Mouse (Mus musculus) common myeloid progenitor, adult 5-6 weeks (primary cell): ENCODE measurements around the gene Gsto1. TPM values are rescaled to one million over a fixed set of nuclear protein-coding genes. Genes with fewer than 3 reads are reported as not detected.
"Not testable (repeated sequence)": the region's sequence is repeated elsewhere in the genome, so short reads cannot be mapped to it uniquely, and the experiment has no call there.

Experiments used
- ATAC-seq: replicated peaks from 2 replicates; pipeline ENCODE4 v1.8.0; 2016; ENCODE audit warnings: low read depth, mild to moderate bottlenecking, moderate TSS enrichment, inconsistent platforms; ENCODE audit not compliant: poor library complexity, severe bottlenecking
- total RNA-seq: library from RNA; stranded (forward); fragments of 200-1000, 187-1606 nt; gene quantifications from 2 replicates; pipeline ENCODE4 v1.2.3, GENCODE M21; 2017

The Gsto1 gene
- total RNA-seq, result 156 and 163 TPM in 2 replicates

GRCm38 (mm10) chr19:47854796-47855783 lies at the start of gene Gsto1:
Gsto1 (plus strand) TSS chr19:47854970.
- peak; percentile 89 for ATAC-seq

GRCm38 (mm10) chr19:47812091-47812490 lies 42.7 kb upstream of the Gsto1 start:
- ATAC-seq, result no peak

GRCm38 (mm10) chr19:47814721-47815120 lies 40.0 kb upstream of the Gsto1 start:
- no peak for ATAC-seq

GRCm38 (mm10) chr19:47817692-47818091 lies 37.1 kb upstream of the Gsto1 start:
- ATAC-seq, result no peak

- peak; percentile 92 for ATAC-seq
Measured at GRCm38 (mm10) chr19:47820832-47821493, 33.8 kb upstream of the Gsto1 start.

GRCm38 (mm10) chr19:47821494-47821872 lies 33.3 kb upstream of the Gsto1 start:
- peak; percentile 72 for ATAC-seq

GRCm38 (mm10) chr19:47822143-47822796 lies 32.5 kb upstream of the Gsto1 start:
- no peak for ATAC-seq

GRCm38 (mm10) chr19:47824026-47824425 lies 30.7 kb upstream of the Gsto1 start:
- no peak for ATAC-seq

GRCm38 (mm10) chr19:47829913-47830450 lies 24.8 kb upstream of the Gsto1 start:
- ATAC-seq, result no peak

- ATAC-seq, result no peak
Measured at GRCm38 (mm10) chr19:47831111-47831510, 23.7 kb upstream of the Gsto1 start.

GRCm38 (mm10) chr19:47832316-47832715 lies 22.5 kb upstream of the Gsto1 start:
- no peak for ATAC-seq

- no peak for ATAC-seq
Measured at GRCm38 (mm10) chr19:47834614-47835013, 20.2 kb upstream of the Gsto1 start.

GRCm38 (mm10) chr19:47835776-47836175 lies 19.0 kb upstream of the Gsto1 start:
- no peak for ATAC-seq

GRCm38 (mm10) chr19:47836701-47837526 lies 17.9 kb upstream of the Gsto1 start:
- peak; percentile 98 for ATAC-seq

GRCm38 (mm10) chr19:47837527-47837901 lies 17.3 kb upstream of the Gsto1 start:
- peak; percentile 48 for ATAC-seq

GRCm38 (mm10) chr19:47841234-47841633 lies 13.5 kb upstream of the Gsto1 start:
- not testable (repeated sequence) for ATAC-seq

- no peak for ATAC-seq
Measured at GRCm38 (mm10) chr19:47849735-47850134, 5.0 kb upstream of the Gsto1 start.

GRCm38 (mm10) chr19:47852131-47852530 lies 2.6 kb upstream of the Gsto1 start:
- ATAC-seq, result not testable (repeated sequence)

- ATAC-seq, result no peak
Measured at GRCm38 (mm10) chr19:47853053-47853452, 1.7 kb upstream of the Gsto1 start.
